In the genomic region with DNA sequence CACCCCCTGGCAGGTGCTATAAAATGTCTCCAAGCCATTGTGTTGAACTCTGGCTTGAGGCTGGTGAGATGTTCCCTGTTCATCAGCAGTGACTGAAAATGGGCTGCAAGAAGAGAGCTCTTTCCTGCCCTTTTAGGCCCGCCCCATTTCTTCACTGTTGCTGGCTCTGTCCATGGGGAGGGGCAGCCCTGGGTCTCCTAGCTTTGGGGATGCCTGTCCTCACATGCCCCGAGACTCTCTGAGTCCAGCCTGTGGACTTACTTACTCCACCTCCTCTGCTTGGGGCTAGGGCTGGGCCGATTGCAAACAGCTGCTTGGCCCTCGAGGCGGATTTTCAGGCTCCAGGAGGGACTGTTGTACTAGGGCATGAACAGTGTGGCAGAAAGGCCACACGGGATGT, we compare ENCODE assay signal across 11 mouse cellular contexts. TPM values are rescaled to one million over a fixed set of nuclear protein-coding genes. Genes with fewer than 3 reads are reported as not detected.
DNase-seq lines count a peak whose midpoint lies in the region; ATAC-seq lines count a peak whose summit lies in the region.
"Had no signal": no experiment of that assay in that cellular context is flagged by ENCODE, and none has a peak within 500 bp of the region (broad histone marks: within the 10 kb centered on the region; RNA-seq: fewer than 3 reads in every experiment).

No protein-coding gene starts in this region.

- H3K4me3 ChIP-seq in limb, embryonic 13.5 days = no peak overlapping the region
- no peak overlapping the region for H3K4me3 ChIP-seq in limb, embryonic 10.5 days
- no peak overlapping the region for H3K4me3 ChIP-seq in stomach, embryonic 16.5 days (replicated peaks; ENCODE audit: low read length)
- H3K4me3 ChIP-seq in midbrain, embryonic 16.5 days (ENCODE audit: low read depth, low read length) = no peak overlapping the region
- H3K4me3 ChIP-seq: forebrain, embryonic 13.5 days; liver, embryonic 15.5 days had no signal

- no peak for ATAC-seq in limb, embryonic 13.5 days (ENCODE audit: low FRiP score, low read depth)
- ATAC-seq in stomach, embryonic 16.5 days (ENCODE audit: insufficient read depth, low FRiP score) = peak; percentile 42; the same call in 1 of the 2 replicates
- no peak for ATAC-seq in midbrain, embryonic 16.5 days
- ATAC-seq: forebrain, embryonic 13.5 days had no signal

- H3K36me3 ChIP-seq in limb, embryonic 13.5 days = peaks cover 7% of the 10 kb centered on the region; the same call in 1 of the 2 replicates
- 0 out of 2 replicates have a peak, but pooled peaks cover 2% of the 10 kb centered on the region for H3K36me3 ChIP-seq in limb, embryonic 10.5 days
- H3K36me3 ChIP-seq in stomach, embryonic 16.5 days (ENCODE audit: control insufficient read depth, insufficient read depth, low read length) = no peaks in the 10 kb centered on the region
- no peaks in the 10 kb centered on the region for H3K36me3 ChIP-seq in midbrain, embryonic 16.5 days (ENCODE audit: control insufficient read depth, insufficient read depth, low read length)
- H3K36me3 ChIP-seq: liver, embryonic 15.5 days had no signal

- H3K27me3 ChIP-seq in limb, embryonic 13.5 days = no peaks in the 10 kb centered on the region
- H3K27me3 ChIP-seq in limb, embryonic 10.5 days (ENCODE audit: low read depth, poor library complexity, severe bottlenecking) = no peaks in the 10 kb centered on the region
- no peaks in the 10 kb centered on the region for H3K27me3 ChIP-seq in stomach, embryonic 16.5 days (ENCODE audit: control insufficient read depth, insufficient read depth, low read length)
- no peaks in the 10 kb centered on the region for H3K27me3 ChIP-seq in midbrain, embryonic 16.5 days (ENCODE audit: control insufficient read depth, insufficient read depth, low read depth, low read length)
- H3K27me3 ChIP-seq: forebrain, embryonic 13.5 days had no signal

- intact Hi-C loops in left cerebral cortex, postnatal 4 days (cut with DNase I) = no loop called here

- no peak for DNase-seq in limb, embryonic 10.5 days (ENCODE audit: low spot score)
- DNase-seq in gastrocnemius, adult 8-10 months (ENCODE audit: low spot score in 2 of 2) = peak; percentile 54 to 68
- DNase-seq in kidney, postnatal 25 days = peak; percentile 54 to 78
- no peak for DNase-seq in ovary, adult 18-20 months (ENCODE audit: low spot score)
- no peak for DNase-seq in left cerebral cortex, postnatal 4 days
- DNase-seq: retina, postnatal 1 day had no signal

- H3K9me3 ChIP-seq in limb, embryonic 13.5 days = no peaks in the 10 kb centered on the region
- no peaks in the 10 kb centered on the region for H3K9me3 ChIP-seq in limb, embryonic 10.5 days (replicated peaks)
- no peaks in the 10 kb centered on the region for H3K9me3 ChIP-seq in stomach, embryonic 16.5 days (replicated peaks; ENCODE audit: control insufficient read depth, low read length)
- no peaks in the 10 kb centered on the region for H3K9me3 ChIP-seq in midbrain, embryonic 16.5 days (replicated peaks; ENCODE audit: control insufficient read depth, low read length, poor library complexity, severe bottlenecking)
- H3K9me3 ChIP-seq: forebrain, embryonic 13.5 days; liver, embryonic 15.5 days had no signal

- 0 out of 2 replicates have a peak overlapping the region, but pooled peaks have one; percentile 1 for H3K9ac ChIP-seq in limb, embryonic 13.5 days
- no peak overlapping the region for H3K9ac ChIP-seq in stomach, embryonic 16.5 days (ENCODE audit: low read length)
- no peak overlapping the region for H3K9ac ChIP-seq in midbrain, embryonic 16.5 days (ENCODE audit: low read depth, low read length)
- H3K9ac ChIP-seq: forebrain, embryonic 13.5 days; liver, embryonic 15.5 days had no signal

- H3K4me1 ChIP-seq in limb, embryonic 13.5 days = peaks cover 82% of the 10 kb centered on the region
- H3K4me1 ChIP-seq in limb, embryonic 10.5 days = peaks cover 52% of the 10 kb centered on the region
- H3K4me1 ChIP-seq in stomach, embryonic 16.5 days (ENCODE audit: control insufficient read depth, insufficient read depth, low read length) = peaks cover 27% of the 10 kb centered on the region
- no peaks in the 10 kb centered on the region for H3K4me1 ChIP-seq in midbrain, embryonic 16.5 days (ENCODE audit: control insufficient read depth, insufficient read depth, low read length)
- H3K4me1 ChIP-seq: forebrain, embryonic 13.5 days; liver, embryonic 15.5 days had no signal

- WGBS in limb, embryonic 13.5 days = 37% methylated on average over 6 of the region's 6 CpGs
- WGBS in limb, embryonic 10.5 days = 56% methylated on average over 6 of the region's 6 CpGs
- 46% methylated on average over 6 of the region's 6 CpGs for WGBS in stomach, embryonic 16.5 days
- 67% methylated on average over 6 of the region's 6 CpGs for WGBS in midbrain, embryonic 16.5 days

- H3K4me2 ChIP-seq in limb, embryonic 13.5 days (replicated peaks) = no peak overlapping the region
- no peak overlapping the region for H3K4me2 ChIP-seq in stomach, embryonic 16.5 days (ENCODE audit: low read depth, low read length)
- no peak overlapping the region for H3K4me2 ChIP-seq in midbrain, embryonic 16.5 days (ENCODE audit: low read length)
- H3K4me2 ChIP-seq: forebrain, embryonic 13.5 days; liver, embryonic 15.5 days had no signal

- H3K27ac ChIP-seq in limb, embryonic 13.5 days = no peak overlapping the region
- H3K27ac ChIP-seq in limb, embryonic 10.5 days = no peak overlapping the region
- no peak overlapping the region for H3K27ac ChIP-seq in stomach, embryonic 16.5 days (ENCODE audit: low read length)
- no peak overlapping the region for H3K27ac ChIP-seq in midbrain, embryonic 16.5 days (ENCODE audit: low read length)
- H3K27ac ChIP-seq: forebrain, embryonic 13.5 days; liver, embryonic 15.5 days had no signal

RNA-seq across cellular contexts. Expression of a gene that starts 10.9 kb away (rescaled TPM):
- polyA plus RNA-seq in limb, embryonic 13.5 days (2015; fragmentation: Nextera tagmentation; extraction: Ambion mirVana) = 128 and 133 TPM in 2 replicates
- 13.5 and 21.4 TPM in 2 replicates for polyA plus RNA-seq in limb, embryonic 10.5 days (2016; fragmentation: Nextera tagmentation; extraction: Ambion mirVana)
- 1 to 10 TPM; 5.5 to 9.9 (median 7.8) TPM for total RNA-seq in gastrocnemius, adult 8-10 months (2022)
- 146 and 158 TPM in 2 replicates for polyA plus RNA-seq in stomach, embryonic 16.5 days (2015; fragmentation: Nextera tagmentation; extraction: Ambion mirVana)
- polyA plus RNA-seq in midbrain, embryonic 16.5 days (2015; fragmentation: Nextera tagmentation; extraction: Ambion mirVana) = 5.9 and 6.4 TPM in 2 replicates
- total RNA-seq in left cerebral cortex, postnatal 4 days (2021) = 10 to 100 TPM; 11.1 to 12.4 TPM

Comparison
In these comparisons a context has a peak if more than half of its experiments do, and no peak if none do; other contexts are left out.
1. DNase-seq: peak in gastrocnemius, adult 8-10 months (2 of 2) and kidney, postnatal 25 days (2 of 2); none in limb, embryonic 10.5 days (single experiment), ovary, adult 18-20 months (single experiment) and left cerebral cortex, postnatal 4 days (single experiment).